Mouse (Mus musculus) MEL (cell line): Measurements from ENCODE around the gene Slc25a29.

Experiments
- BHLHE40 ChIP-seq: IDR thresholded peaks from 2 replicates; pipeline ENCODE4 v1.6.1; 2012; ENCODE audit warnings: low read depth, mild to moderate bottlenecking, inconsistent platforms, low read length, improper control_type of control experiment, borderline replicate concordance
- CTCF ChIP-seq, 3 experiments: IDR thresholded peaks in 2 of 3; conservative IDR thresholded peaks in 1 of 3; 2 replicates each; pipeline ENCODE4 v1.5.1; 2011 to 2012; ENCODE audit warnings: low read length in 3 of 3, low read depth in 2 of 3, mild to moderate bottlenecking in 2 of 3, improper control_type of control experiment in 1 of 3, inconsistent platforms in 1 of 3, mixed read lengths in 1 of 3, moderate library complexity in 1 of 3; ENCODE audit not compliant: control insufficient read depth in 1 of 3, insufficient read depth in 1 of 3, poor library complexity in 1 of 3, severe bottlenecking in 1 of 3
- E2F4 ChIP-seq: IDR thresholded peaks from 2 replicates; pipeline ENCODE4 v1.6.1; 2011; ENCODE audit warnings: low read depth, low read length, improper control_type of control experiment, borderline replicate concordance
- EP300 ChIP-seq, 2 experiments: IDR thresholded peaks; 2 replicates each; pipeline ENCODE4 v1.6.1; 2011; ENCODE audit warnings: improper control_type of control experiment in 2 of 2, low read length in 2 of 2, low read depth in 1 of 2, mild to moderate bottlenecking in 1 of 2
- MAFK ChIP-seq: IDR thresholded peaks from 2 replicates; pipeline ENCODE4 v1.6.1; 2011; ENCODE audit warnings: low read depth, mild to moderate bottlenecking, low read length, improper control_type of control experiment, borderline replicate concordance
- MEF2A ChIP-seq: IDR thresholded peaks from 2 replicates; pipeline ENCODE4 v1.6.1; 2014; ENCODE audit warnings: low read depth, mild to moderate bottlenecking, inconsistent platforms, low read length, improper control_type of control experiment; ENCODE audit not compliant: poor library complexity, insufficient replicate concordance, severe bottlenecking; ENCODE audit errors: extremely low read depth
- TAL1 ChIP-seq: IDR thresholded peaks from 2 replicates; pipeline ENCODE4 v1.6.1; 2012; ENCODE audit warnings: mild to moderate bottlenecking, inconsistent platforms, low read length, moderate library complexity, mixed read lengths
- USF1 ChIP-seq: IDR thresholded peaks from 2 replicates; pipeline ENCODE4 v1.6.1; 2014; ENCODE audit warnings: low read depth, mild to moderate bottlenecking, inconsistent platforms, low read length, improper control_type of control experiment, moderate library complexity
- ZNF384 ChIP-seq: IDR thresholded peaks from 2 replicates; pipeline ENCODE4 v1.6.1; 2012; ENCODE audit warnings: low read depth, mild to moderate bottlenecking, inconsistent platforms, low read length, improper control_type of control experiment

DNA sequence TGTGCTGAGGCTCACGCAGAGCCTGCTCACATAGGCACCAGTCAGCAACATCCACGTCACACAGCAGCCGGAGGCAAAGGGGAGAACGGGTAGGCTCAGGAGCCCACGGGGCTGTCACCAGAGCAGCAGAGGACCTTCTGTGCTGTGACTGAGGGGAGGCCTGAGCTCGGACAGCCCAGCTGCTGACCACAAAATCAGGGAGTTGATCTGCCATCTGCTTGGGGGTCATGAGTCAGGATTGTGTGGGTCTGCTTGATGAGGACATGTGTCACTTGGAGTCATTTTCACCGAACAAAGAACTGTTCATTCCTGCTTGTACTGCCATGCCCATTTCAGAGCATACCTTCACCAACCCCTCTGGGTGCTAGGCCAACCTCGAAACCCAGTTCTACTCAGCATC is 20.5 kb upstream of the Slc25a29 start:
- TF ChIP-seq ZNF384 (no peak), EP300 (IDR thresholded peaks at IDR 0.05; ENCODE audit: low read depth in 1 of 2, low read length in 2 of 2) (no peak), MEF2A (no peak), CTCF (IDR thresholded peaks at IDR 0.05 in 2 of 3, conservative IDR thresholded peaks at IDR 0.05 in 1 of 3; ENCODE audit: control insufficient read depth in 1 of 3, insufficient read depth in 1 of 3, low read depth in 2 of 3, low read length in 3 of 3, poor library complexity in 1 of 3, severe bottlenecking in 1 of 3) (no peak), BHLHE40 (no peak), E2F4 (no peak), USF1 (no peak), TAL1 (no peak), MAFK (no peak)
